Mouse (Mus musculus): ENCODE data around the gene Vps25. TPM values are rescaled to one million over a fixed set of nuclear protein-coding genes. Genes with fewer than 3 reads are reported as not detected.

Vps25 gene
- total RNA-seq, 2 experiments from 2014 or later, result 90.6 to 121 TPM

DNA sequence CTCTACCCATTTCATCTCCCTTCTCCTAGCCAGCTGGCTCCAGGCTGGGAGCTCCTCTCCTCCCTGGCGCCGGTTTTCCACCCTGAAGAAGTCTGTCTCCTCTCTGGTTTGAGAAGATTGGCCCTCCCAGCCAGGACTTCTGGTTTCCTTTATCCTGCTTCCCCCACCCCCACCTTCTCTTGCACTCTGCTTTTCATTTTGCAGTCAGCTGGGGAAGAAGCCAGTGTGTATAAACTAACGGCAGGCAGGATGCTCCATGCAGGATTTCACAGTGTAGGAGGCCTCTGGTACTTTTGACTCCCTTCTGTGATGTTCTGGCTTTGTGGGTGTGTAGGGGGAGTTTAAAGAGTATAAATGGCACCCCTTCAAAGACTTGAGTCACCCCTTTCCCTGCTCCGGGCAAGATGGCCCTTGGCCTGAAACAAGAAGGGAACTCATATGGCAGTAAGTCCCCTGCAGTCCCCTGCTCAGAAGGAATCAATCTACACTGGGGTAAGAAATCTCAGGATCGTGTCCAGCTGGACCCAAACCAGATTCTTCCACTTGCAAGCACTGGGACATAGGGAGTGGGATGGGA, 15.3 kb upstream of the Vps25 start:
- no peak for DNase-seq

GRCm38 (mm10) chr11:101245071-101245470, 8.4 kb upstream of the Vps25 start:
- peak in 1 of 2 experiments; percentile 30 for DNase-seq

DNA sequence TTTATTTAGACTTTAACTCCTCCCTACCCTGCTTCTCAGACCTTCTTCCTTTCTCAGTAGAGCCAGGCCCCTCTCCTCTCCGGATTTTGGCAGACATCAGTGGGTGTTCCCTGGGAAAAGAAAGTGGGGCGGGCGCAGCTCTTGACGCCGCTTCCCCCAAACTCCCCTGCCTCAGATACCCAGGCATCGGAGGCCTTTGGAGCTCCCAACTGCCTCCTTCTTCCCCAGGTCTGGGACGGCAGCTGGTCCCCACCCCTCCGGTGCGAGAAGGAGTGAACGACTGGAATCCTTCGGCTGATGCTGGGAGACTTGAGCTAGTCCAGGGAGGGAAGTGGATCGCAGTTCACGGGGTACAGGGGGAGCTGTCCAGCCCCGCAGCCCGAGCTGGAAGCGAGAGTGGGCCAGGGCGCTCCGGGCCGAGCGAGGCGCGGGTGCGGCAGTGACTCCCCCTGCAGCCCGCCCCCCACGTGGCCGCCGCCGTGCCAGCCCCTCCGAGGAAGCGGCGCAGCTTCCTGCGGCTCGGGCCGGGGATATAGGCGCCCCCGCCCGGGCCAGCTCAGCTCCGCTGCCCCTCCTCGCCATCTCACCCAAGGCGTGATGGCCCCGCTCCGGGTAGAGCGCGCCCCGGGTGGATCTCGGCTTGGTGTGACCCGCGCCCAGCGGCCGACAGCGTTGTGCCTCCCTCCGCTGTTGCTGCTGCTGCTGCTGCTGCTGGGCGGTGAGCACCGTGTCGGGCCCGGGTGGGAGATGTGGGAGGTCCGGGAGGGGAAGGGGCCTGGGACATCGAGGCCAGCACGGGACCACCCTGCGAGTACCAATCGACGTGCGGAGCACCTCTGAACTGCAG, 7.4 kb upstream of the Vps25 start, which contains the start of gene Ramp2:
Gene Ramp2, plus strand, starts transcription at position 174 of the 847 bp plus-strand sequence.
- peak; percentile 70 to 79 for DNase-seq

DNA sequence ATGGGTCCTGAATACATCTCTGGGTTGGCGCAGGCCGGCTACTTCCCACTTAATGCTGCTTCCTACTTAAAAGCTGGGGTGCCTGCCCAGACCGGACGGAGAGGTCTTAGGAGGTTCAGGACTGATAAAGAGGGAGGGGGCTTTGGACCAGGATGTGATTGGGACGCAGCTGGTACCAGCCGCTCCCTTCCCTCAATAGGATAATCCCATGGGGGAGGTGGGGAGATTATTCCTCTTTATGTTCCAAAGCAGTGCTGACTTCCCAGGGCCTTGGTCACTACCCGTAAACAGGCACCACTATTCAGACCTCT, 6.8 kb upstream of the Vps25 start:
- peak in 1 of 2 experiments; percentile 26 for DNase-seq

GRCm38 (mm10) chr11:101247521-101248030, 5.9 kb upstream of the Vps25 start:
- DNase-seq, result no peak

- DNase-seq, result peak; percentile 63 to 79
Measured at GRCm38 (mm10) chr11:101248258-101248994, 5.1 kb upstream of the Vps25 start.

DNA sequence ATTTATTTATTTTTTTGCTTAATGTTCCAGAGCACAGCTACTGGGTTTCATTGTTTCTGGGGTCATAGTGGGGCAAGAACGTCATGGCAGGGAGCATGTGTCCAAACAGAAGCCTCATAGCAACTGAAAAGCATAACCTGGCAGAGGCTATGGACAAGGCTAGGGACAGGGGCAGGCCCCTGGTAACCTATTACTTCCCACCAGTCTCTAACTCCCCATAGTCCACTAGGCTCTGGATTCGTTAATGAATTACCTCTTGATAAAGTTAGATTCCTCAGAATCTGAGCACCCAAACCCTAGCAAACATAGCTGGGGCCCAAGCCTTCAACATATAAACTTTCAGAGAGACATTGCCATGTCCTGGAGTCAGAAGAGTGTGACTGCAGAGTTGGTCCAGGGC, 2.5 kb upstream of the Vps25 start:
- DNase-seq, result no peak

GRCm38 (mm10) chr11:101252941-101253340, 566 bp upstream of the Vps25 start:
- no peak for DNase-seq

DNA sequence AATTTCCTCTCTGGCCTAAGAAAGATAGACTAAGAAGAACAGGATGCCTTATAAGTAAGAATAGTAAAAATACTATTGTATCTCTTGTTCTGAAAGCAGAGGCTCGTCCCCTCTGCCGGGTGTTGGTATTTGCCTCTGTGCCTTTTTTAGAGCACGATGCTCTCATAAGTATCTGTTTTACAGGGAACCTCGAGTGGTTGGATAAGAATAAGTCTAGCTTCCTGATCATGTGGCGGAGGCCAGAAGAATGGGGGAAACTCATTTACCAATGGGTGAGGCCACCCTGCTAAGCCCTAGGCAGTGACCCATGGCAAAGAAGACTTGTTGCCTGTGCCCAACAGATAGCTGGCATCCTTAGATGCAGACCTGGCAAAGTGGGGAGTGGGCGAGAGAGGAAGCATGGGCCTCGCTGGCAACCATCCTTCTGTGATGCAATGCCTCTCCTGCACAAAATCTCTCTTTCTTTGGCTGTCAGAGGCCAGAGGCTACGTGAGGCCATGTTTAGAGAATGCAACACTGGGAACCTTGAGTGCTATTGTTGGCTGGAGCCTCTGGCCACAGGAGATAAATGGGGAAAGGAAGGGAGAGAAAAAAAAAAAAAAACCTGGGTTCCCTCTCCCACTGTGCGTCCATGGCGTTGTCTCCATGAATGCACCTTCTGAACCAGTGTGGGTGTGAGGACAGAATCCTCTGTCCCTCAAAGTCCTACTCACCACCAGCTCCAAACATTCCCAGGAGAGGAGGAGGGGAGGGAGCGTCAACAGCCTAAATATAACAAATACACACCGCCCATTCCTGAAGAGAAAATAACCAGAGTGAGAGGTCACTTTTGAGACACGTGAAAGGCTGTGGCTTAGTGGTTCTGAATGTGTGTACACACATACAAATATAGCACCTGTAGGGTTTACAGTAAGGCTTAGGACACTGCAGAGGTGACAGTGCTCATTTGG, 2.6 kb downstream of the Vps25 start:
- no peak for DNase-seq

DNA sequence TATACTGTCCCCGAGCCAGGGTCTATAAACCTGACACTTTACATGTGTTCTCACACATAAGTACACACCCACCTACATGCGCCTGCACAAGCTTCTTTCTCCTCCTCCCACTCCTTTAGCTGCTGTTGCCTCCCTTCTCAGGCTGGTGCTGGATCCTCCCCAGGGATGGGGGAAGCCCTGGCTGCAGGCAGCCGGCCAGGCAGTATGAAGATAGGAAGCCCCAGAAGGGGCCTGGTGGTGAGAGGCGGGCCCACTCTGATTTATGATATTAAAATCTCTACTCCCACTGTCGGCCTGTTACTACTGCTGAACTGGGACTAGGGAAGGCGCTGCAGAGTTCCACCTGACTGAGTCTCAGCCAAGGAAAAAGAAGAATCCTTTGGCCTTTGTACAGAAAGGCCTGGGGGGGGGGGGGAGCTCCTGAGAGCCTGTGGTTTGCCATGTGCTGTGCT, 5.8 kb downstream of the Vps25 start:
- DNase-seq, result no peak

DNA sequence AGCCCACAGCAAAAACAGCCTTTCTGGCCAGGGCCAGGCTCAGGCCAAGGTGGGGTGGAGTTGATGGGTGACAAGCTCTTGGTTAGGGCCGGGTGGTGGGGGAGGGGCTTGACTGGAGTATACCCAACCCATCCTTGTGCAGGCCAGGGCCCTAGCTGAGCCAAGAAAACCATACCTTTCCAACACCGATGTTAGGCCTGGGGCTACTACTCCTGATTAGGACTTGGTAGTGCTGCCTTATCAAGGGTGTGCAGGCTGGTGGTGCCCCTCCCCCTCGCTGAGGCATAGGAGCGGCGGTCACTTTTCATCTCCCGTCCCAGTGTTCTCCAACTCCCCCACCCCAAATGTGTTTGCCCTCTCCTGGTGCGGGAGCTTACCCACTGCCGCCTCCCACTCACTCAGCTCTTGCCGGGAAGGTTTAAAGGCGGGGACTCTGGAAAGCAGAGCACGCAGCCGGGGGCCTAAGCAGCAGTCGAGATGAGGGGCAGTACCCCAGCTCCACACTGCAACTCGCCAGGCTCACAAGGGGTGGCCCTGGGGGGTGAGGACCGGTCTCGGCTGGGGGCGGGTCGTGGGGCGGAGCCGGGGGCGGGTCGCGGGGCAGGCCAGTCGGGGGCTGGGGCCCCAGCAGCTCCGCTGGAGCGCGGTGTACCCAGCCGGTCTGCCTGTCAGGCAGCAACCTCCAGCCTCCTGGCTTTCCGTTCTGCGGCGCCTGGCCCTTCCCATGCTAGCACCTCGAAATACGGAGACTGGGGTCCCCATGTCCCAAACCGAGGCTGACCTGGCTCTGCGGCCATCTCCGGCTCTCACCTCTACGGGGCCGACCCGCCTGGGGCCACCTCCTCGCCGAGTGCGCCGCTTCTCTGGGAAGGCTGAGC, 6.7 kb downstream of the Vps25 start, which contains the start of gene Wnk4:
Gene Wnk4, plus strand, starts transcription at position 620 of the 878 bp plus-strand sequence.
- peak; percentile 71 to 83 for DNase-seq

- no peak for DNase-seq
Measured at GRCm38 (mm10) chr11:101260826-101261380, 7.4 kb downstream of the Vps25 start.

GRCm38 (mm10) chr11:101262272-101262967, 8.9 kb downstream of the Vps25 start:
- no peak for DNase-seq

- peak; percentile 41 to 42 for DNase-seq
Measured at GRCm38 (mm10) chr11:101263138-101263988, 9.9 kb downstream of the Vps25 start.

DNA sequence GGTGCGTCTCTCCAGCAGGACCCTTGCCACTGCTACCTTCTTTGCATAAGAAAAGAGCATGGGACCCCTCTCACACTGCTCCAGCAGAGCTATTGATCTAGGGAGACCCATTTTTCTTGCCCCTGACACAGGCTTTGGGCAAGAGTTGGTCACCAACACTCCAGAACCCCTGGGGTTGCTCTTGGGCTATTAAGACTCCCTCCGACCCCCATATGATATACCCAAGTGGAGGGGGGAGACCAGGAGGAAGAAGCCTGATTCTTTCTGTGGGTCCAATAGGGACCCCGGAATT, 10.4 kb downstream of the Vps25 start:
- no peak for DNase-seq

GRCm38 (mm10) chr11:101264954-101265471, 11.5 kb downstream of the Vps25 start:
- no peak for DNase-seq

- DNase-seq, result no peak
Measured at GRCm38 (mm10) chr11:101265906-101266305, 12.4 kb downstream of the Vps25 start.

DNA sequence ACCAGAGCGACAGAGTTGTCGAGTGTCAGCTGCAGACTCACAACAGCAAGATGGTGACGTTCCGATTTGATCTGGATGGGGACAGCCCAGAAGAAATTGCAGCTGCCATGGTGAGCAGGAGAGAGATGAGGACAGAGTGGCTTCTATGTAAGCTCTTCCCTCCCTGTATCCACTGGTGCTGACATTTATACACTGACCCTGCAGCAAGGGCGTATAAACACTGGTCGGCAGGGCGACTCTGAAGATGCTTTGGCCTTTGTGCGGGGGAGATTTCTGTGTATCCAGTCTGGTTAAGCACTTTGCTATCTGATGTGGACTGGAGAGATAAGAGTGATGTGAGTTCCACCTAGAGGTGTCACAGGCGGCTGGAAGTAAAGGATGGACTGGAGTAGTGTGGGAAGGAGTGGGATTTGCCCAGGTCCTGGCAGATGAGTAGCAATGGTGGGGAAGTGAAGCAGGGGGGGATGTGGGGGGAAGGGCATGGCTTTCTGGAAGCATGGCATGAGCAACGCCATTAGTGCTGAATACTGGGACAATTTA, 16.1 kb downstream of the Vps25 start:
- DNase-seq, result no peak

Data from adrenal gland, postnatal 36 days (tissue).